11 mouse cellular contexts compared by ENCODE assay signal in genomic region chr1:156778977-156779376, GRCm38 (mm10). TPM values are rescaled to one million over a fixed set of nuclear protein-coding genes. Genes with fewer than 3 reads are reported as not detected.
DNase-seq lines count a peak whose midpoint lies in the region; ATAC-seq and TF ChIP-seq lines count a peak whose summit lies in the region.
"Had no signal": no experiment of that assay in that cellular context is flagged by ENCODE, and none has a peak within 500 bp of the region (broad histone marks: within the 10 kb centered on the region; RNA-seq: fewer than 3 reads in every experiment).

No protein-coding gene starts in this region.

- no peaks in the 10 kb centered on the region for H3K36me3 ChIP-seq in intestine, embryonic 16.5 days (ENCODE audit: control insufficient read depth, insufficient read depth, low read length)
- no peaks in the 10 kb centered on the region for H3K36me3 ChIP-seq in intestine, postnatal 0 days (ENCODE audit: control insufficient read depth, insufficient read depth)
- no peaks in the 10 kb centered on the region for H3K36me3 ChIP-seq in forebrain, embryonic 12.5 days (replicated peaks)

- WGBS in intestine, embryonic 16.5 days: 35% methylated on average over 6 of the region's 6 CpGs
- WGBS in intestine, postnatal 0 days: 56% methylated on average over 6 of the region's 6 CpGs
- WGBS in forebrain, embryonic 12.5 days: 38% methylated on average over 6 of the region's 6 CpGs

- H3K4me3 ChIP-seq in intestine, embryonic 16.5 days (ENCODE audit: low read length): no peak overlapping the region
- H3K4me3 ChIP-seq in intestine, postnatal 0 days (ENCODE audit: low read depth, low read length): no peak overlapping the region
- no peak overlapping the region for H3K4me3 ChIP-seq in forebrain, embryonic 12.5 days (replicated peaks)
- H3K4me3 ChIP-seq: myocyte had no signal

- H3K4me2 ChIP-seq in intestine, embryonic 16.5 days (ENCODE audit: low read depth, low read length): no peak overlapping the region
- H3K4me2 ChIP-seq in intestine, postnatal 0 days (replicated peaks; ENCODE audit: low read depth): no peak overlapping the region
- H3K4me2 ChIP-seq in forebrain, embryonic 12.5 days: peak overlapping the region; percentile 22; the same call in 1 of the 2 replicates

- no peaks in the 10 kb centered on the region for H3K9me3 ChIP-seq in intestine, embryonic 16.5 days (ENCODE audit: control insufficient read depth, low read length)
- H3K9me3 ChIP-seq in intestine, postnatal 0 days (ENCODE audit: control insufficient read depth): no peaks in the 10 kb centered on the region
- H3K9me3 ChIP-seq in forebrain, embryonic 12.5 days: no peaks in the 10 kb centered on the region

- no peak overlapping the region for H3K9ac ChIP-seq in intestine, embryonic 16.5 days (ENCODE audit: low read depth, low read length)
- no peak overlapping the region for H3K9ac ChIP-seq in intestine, postnatal 0 days (ENCODE audit: low read depth, low read length)
- H3K9ac ChIP-seq in forebrain, embryonic 12.5 days: no peak overlapping the region

- H3K27me3 ChIP-seq in intestine, embryonic 16.5 days (replicated peaks; ENCODE audit: control insufficient read depth, insufficient read depth, low read length): no peaks in the 10 kb centered on the region
- H3K27me3 ChIP-seq in intestine, postnatal 0 days (replicated peaks; ENCODE audit: control insufficient read depth, insufficient read depth, low read length): no peaks in the 10 kb centered on the region
- H3K27me3 ChIP-seq in forebrain, embryonic 12.5 days: peaks cover 31% of the 10 kb centered on the region; the same call in 1 of the 2 replicates

- ATAC-seq in intestine, embryonic 16.5 days: no peak
- ATAC-seq in intestine, postnatal 0 days: no peak
- ATAC-seq in forebrain, embryonic 12.5 days (ENCODE audit: low FRiP score): peak; percentile 14; the same call in 1 of the 2 replicates
- no peak for ATAC-seq in granulocyte monocyte progenitor cell, adult 5-6 weeks (replicated peaks; ENCODE audit: poor library complexity, severe bottlenecking)
- no peak for ATAC-seq in frontal cortex, adult (ENCODE audit: low TSS enrichment)
- ATAC-seq: activated CD4-positive, CD25-positive, alpha-beta regulatory T cell, adult 4 months had no signal

- peaks cover 12% of the 10 kb centered on the region; the same call in 1 of the 2 replicates for H3K4me1 ChIP-seq in intestine, embryonic 16.5 days (ENCODE audit: control insufficient read depth, insufficient read depth, low read length)
- no peaks in the 10 kb centered on the region for H3K4me1 ChIP-seq in intestine, postnatal 0 days (replicated peaks; ENCODE audit: control insufficient read depth, insufficient read depth, low read length)
- H3K4me1 ChIP-seq in forebrain, embryonic 12.5 days: peaks cover 38% of the 10 kb centered on the region

- no peak for TF ChIP-seq CTCF in intestine, postnatal 0 days (IDR thresholded peaks at IDR 0.05; ENCODE audit: low read depth)

- peak overlapping the region; percentile 80 for H3K27ac ChIP-seq in intestine, embryonic 16.5 days (ENCODE audit: low read length)
- no peak overlapping the region for H3K27ac ChIP-seq in intestine, postnatal 0 days (ENCODE audit: low read depth, low read length)
- peak overlapping the region; percentile 43 for H3K27ac ChIP-seq in forebrain, embryonic 12.5 days

- DNase-seq in embryo, embryonic 11 days: peak; percentile 53
- DNase-seq in mesoderm, embryonic 11.5 days (ENCODE audit: low read depth, low spot score): peak; percentile 62
- DNase-seq: lung, postnatal 36 days; thymus, adult 18-20 months had no signal

RNA-seq across cellular contexts. Expression of gene Angptl1, which starts 59.4 kb away (rescaled TPM):
- 29.4 and 29.8 TPM in 2 replicates for polyA plus RNA-seq in intestine, embryonic 16.5 days (2015; fragmentation: Nextera tagmentation; extraction: Ambion mirVana)
- polyA plus RNA-seq in intestine, postnatal 0 days (2015; fragmentation: Nextera tagmentation; extraction: Ambion mirVana): 18.8 and 20.9 TPM in 2 replicates
- polyA plus RNA-seq in forebrain, embryonic 12.5 days (2016; fragmentation: Nextera tagmentation; extraction: Ambion mirVana): 1.7 and 1.9 TPM in 2 replicates
- not detected in 2 replicates for total RNA-seq in granulocyte monocyte progenitor cell, adult 5-6 weeks (2014; fragmentation: Nextera tagmentation)
- total RNA-seq in granulocyte monocyte progenitor cell, adult 5-6 weeks (2017): not detected in 2 replicates
